Mouse (Mus musculus) left cerebral cortex, postnatal 36 days (tissue): ENCODE measurements around the gene Yjefn3. TPM values are rescaled to one million over a fixed set of nuclear protein-coding genes. Genes with fewer than 3 reads are reported as not detected.
"Not testable (repeated sequence)": the region's sequence is repeated elsewhere in the genome, so short reads cannot be mapped to it uniquely, and the experiment has no call there.

Experiments
- DNase-seq, 2 experiments: peaks; one replicate each; pipeline ENCODE4 v3.0.0; 2021 to 2022; ENCODE audit warnings: low spot score in 2 of 2, mixed read lengths in 1 of 2
- intact Hi-C: fragments of 180-260 bp; cut with DNase I; formaldehyde crosslinking; loops from one replicate; pipeline ENCODE4 v1.15.1; 2025
- total RNA-seq, 2 experiments: library from RNA; stranded (reverse); gene quantifications; 2 replicates each; pipeline ENCODE4 v1.2.3; 2021

Yjefn3 gene
- total RNA-seq: 10 to 100 TPM; 23.7 to 31.3 TPM

GRCm38 (mm10) chr8:69902163-69903062 lies at the start of gene Yjefn3, which contains the start of the genes Tssk6 and Ndufa13:
TSS of gene Yjefn3 (minus strand) at chr8:69902712.
TSS of gene Tssk6 (plus strand) at chr8:69902184.
TSS of gene Ndufa13 (minus strand) at chr8:69902558.
- intact Hi-C loops: loop anchor here (5.0 kb wide), 1 partner anchor 275 kb away; the partner anchor contains the start of gene Zfp868
- no peak for DNase-seq

GRCm38 (mm10) chr8:69950300-69950699 lies 47.8 kb upstream of the Yjefn3 start:
- intact Hi-C loops: no loop called here
- no peak for DNase-seq

DNA sequence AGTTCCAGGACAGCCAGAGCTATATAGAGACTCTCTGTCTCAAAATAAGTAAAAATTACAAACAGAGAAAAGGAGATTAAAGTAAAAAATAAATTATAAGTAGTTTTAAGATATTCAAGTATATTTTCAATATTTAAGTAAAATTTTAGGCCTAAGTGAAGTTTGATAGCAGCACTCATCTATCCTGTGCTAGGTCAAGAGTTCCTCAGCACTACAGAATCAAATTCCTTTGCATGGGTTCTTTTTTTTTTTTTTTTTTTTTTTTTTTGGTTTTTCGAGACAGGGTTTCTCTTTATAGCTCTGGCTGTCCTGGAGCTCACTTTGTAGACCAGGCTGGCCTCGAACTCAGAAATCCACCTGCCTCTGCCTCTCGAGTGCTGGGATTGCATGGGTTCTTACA lies 40.0 kb upstream of the Yjefn3 start:
- intact Hi-C loops: not testable (repeated sequence)

GRCm38 (mm10) chr8:69940386-69940785 lies 37.9 kb upstream of the Yjefn3 start:
- intact Hi-C loops: no loop called here
- no peak for DNase-seq

More for the DNA sequence above, 40.0 kb upstream of the Yjefn3 start:
- not testable (repeated sequence) for DNase-seq

DNA sequence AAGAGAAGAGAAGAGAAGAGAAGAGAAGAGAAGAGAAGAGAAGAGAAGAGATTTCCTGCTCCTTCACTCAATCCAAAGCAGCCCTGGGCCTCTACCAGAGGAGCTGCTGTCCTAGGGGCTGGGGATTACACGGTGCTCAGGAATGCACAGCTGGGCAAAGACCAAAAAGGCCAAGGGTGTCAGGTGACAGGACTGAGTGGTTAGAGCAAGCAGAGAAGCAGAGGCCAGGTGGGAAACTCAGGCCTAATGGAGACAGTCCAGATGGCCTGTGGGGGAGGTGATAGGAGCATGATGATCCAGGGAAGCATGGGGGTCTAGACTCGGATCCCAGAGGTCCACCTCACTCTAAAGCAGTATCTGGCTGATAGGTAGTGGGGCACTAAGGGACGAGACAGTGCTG lies 37.1 kb upstream of the Yjefn3 start:
- intact Hi-C loops: no loop called here
- no peak for DNase-seq

DNA sequence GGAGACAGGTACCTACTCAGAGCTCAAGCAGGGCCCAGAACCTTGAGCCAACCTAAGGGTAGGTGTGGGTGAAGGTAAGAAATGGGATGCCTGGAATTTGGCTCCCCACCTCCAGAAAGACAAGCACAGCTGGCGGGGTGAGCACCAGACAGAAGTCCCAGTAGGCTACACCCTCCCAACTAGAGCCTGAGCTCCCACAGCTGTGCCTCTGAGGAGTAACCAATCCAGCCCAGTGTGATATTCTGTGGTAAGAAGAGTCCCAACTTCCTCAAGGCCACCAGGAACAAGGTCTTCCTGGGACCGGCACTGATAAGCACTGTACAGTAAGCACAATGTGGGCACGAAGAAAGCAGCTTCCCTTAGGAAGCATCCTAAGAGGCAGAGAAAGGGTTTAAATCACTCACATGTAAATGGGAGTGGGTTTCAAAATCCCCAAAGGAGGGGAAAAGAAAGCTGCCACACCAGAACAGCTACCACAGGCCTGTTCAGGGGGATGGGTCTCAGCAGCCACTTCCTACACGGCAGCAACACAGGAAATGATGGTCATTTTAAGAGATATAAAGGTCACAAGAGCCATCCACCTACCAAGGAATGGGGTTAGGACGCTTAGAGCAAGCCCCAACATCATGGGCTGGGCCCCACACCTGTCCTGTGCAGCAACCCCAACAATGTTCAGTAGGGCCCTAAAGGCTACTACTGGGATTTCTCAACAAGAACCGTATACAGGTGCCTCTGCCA lies 35.9 kb upstream of the Yjefn3 start:
- intact Hi-C loops: no loop called here
- DNase-seq: no peak

DNA sequence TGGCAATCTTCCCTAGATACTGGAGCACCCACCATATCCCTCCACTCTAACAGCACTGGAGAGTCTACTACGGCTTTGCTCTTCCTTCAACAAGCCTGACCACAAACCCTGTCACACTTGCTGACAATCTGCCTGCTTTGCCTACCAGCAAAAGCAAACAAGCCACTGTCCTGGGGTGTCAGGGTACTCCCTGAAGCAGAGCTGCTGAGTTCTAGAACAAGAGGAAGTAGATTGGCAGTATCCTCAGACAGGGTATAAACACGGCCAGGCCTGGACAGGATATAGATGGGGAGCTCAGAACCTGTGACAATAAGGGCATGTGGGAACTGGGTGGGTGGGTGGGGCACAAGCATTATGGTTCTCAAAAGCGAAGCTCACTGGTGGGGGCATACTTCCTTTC lies 35.0 kb upstream of the Yjefn3 start:
- intact Hi-C loops: no loop called here
- no peak for DNase-seq

GRCm38 (mm10) chr8:69936050-69936794 lies 33.7 kb upstream of the Yjefn3 start:
- intact Hi-C loops: no loop called here
- no peak for DNase-seq

- DNase-seq: no peak
- intact Hi-C loops: no loop called here
Measured at GRCm38 (mm10) chr8:69935431-69935830, 32.9 kb upstream of the Yjefn3 start.

- no peak for DNase-seq
- intact Hi-C loops: no loop called here
Measured at GRCm38 (mm10) chr8:69934582-69934981, 32.1 kb upstream of the Yjefn3 start.

GRCm38 (mm10) chr8:69933811-69934210 lies 31.3 kb upstream of the Yjefn3 start:
- DNase-seq: no peak
- intact Hi-C loops: no loop called here

DNA sequence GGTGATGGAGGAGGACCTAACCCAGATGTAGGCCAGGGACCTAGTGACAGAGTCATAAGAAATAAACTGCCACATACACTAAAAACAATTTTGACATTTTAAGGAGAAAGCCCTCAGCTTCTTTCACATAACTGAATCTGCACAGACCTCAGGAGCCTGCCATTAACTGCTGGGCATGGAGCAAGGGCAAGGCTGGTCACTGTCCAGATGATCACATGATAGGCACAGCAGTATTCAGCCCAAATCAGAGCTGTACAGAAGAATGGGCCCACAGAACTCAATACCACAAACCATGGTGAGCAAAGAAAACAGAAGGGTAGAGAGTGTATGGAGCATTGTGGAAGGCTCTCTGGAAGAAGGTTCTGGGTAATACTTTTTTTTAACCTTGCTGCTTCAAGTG lies 24.4 kb upstream of the Yjefn3 start:
- intact Hi-C loops: no loop called here

DNA sequence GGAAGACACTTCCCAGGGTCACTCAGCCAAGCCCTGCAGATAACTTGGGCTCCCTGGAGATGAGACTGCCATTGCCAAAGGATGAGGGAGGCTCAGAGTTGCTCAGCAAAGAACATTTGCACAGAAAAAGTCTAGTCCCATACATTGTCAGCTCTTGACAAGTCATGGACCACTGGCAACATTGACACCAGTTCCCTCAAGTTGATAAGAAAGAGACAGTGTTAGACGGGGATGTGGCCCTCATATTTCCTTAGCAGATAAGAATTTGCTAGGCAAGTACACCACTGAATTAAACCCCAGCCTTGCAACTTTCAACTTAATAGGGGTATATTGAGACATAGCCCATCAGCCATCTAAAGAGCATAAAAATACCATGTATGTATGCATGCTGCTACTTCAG lies 21.5 kb upstream of the Yjefn3 start:
- DNase-seq: no peak
- intact Hi-C loops: no loop called here

More for the DNA sequence above, 24.4 kb upstream of the Yjefn3 start:
- DNase-seq: no peak

DNA sequence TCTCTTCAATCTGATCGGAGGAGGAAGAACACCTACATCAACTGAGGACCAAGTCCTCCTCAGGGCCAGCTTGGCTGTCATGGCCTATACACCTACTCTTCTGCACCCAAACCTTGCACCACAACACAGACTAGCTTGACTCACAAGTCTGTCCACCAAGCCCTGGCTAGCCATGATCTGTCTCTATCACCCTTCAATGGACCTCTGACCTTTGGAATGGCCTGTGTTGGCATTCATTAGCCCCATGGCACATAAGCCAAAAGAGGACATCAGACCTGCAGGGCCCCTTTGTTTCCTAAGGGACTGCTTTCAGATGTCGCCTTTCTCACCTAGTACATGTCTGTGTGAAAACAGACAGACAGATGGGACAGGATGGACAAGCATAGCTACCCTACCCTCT lies 18.6 kb upstream of the Yjefn3 start:
- intact Hi-C loops: no loop called here
- DNase-seq: no peak

DNA sequence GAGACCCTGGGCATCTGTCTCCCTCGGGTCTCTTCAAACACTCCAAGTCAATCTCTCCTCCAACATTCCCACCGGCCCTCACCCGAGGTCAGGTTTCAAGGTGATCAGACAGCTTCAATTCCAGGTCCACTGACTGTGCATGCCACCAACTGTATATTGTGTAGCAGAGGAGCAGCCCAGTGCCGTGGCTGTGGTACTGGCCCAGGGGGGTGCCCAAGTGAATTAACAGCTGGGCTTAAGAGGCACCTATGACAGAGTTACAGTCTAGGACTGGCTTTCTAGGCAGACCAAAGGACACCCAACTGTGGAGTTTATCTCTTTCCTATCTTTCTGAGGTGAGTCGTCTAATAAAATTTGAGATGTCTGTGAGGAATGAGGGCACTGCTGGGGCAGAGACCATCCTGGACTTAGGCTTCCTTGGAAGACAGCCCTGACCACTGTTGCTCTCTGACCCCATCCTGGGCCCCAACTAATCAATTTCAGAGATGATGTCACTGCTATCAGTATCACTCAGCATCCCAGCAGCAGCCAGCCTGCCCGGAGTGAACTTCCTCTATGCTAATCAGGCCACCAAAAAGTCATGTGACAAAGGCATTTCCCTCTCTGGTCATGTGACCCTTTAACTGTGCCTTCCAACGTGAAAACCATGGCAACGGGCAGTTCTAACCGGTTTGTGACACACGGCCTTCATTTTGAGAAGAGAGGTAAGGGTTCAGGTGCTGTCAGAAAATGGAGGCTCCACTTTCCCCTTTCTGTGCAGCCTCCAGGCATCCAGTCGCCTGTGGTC lies 17.6 kb upstream of the Yjefn3 start:
- intact Hi-C loops: loop anchor here (5.0 to 10.0 kb wide), 4 partner anchors 77 to 315 kb away; partner anchors contain the start of genes Armc6, Gatad2a, Ncan and Sugp2
- no peak for DNase-seq

GRCm38 (mm10) chr8:69919010-69919409 lies 16.5 kb upstream of the Yjefn3 start:
- intact Hi-C loops: loop anchor here (5.0 to 10.0 kb wide), 4 partner anchors 78 to 316 kb away; partner anchors contain the start of genes Armc6, Gatad2a, Ncan and Sugp2
- peak; percentile 37 to 81 for DNase-seq

- no peak for DNase-seq
- intact Hi-C loops: loop anchor here (5.0 to 10.0 kb wide), 4 partner anchors 79 to 316 kb away; partner anchors contain the start of genes Armc6, Gatad2a, Ncan and Sugp2
Measured at GRCm38 (mm10) chr8:69918506-69918905, 16.0 kb upstream of the Yjefn3 start.

DNA sequence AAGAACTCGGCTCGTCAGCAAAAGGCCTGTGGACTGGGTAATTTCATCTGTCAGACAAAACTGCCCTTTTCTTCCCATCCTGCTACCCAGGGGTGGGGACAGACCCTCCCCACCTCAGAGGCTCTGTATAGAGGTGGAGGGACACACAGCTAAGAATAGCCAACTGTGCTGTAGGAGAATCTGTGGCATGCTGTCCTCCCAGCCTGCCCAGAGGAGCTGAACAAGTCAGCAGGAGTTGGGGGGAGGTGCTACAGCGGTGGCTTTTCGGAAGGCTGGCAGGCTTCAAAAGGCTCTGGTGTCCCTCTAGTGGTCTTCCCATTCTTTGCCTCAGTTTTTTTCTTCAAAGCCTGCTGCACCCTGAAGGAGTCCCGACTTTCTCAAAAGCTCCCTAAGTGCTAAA lies 13.2 kb upstream of the Yjefn3 start:
- DNase-seq: peak in 1 of 2 experiments; percentile 39

GRCm38 (mm10) chr8:69914526-69914925 lies 12.0 kb upstream of the Yjefn3 start:
- DNase-seq: no peak
- intact Hi-C loops: loop anchor here (10.0 kb wide), 3 partner anchors 210 to 320 kb away; partner anchors contain the start of genes Armc6, Ncan and Sugp2

More for the DNA sequence above, 13.2 kb upstream of the Yjefn3 start:
- intact Hi-C loops: loop anchor here (5.0 to 10.0 kb wide), 4 partner anchors 82 to 319 kb away; partner anchors contain the start of genes Armc6, Gatad2a, Ncan and Sugp2
